Mouse (Mus musculus) neural tube, embryonic 13.5 days (tissue): Measurements from ENCODE around the gene Eras. TPM values are rescaled to one million over a fixed set of nuclear protein-coding genes. Genes with fewer than 3 reads are reported as not detected.

Experiments used
- ATAC-seq: fragments of 200-750 bp; cut with Nextera tagmentation; 2 replicates; pipeline ENCODE4 v1.8.0; 2017; ENCODE audit warnings: low read depth, mild to moderate bottlenecking, moderate TSS enrichment, moderate library complexity
- H3K27ac ChIP-seq: fragments of 300-500 bp; sonication (generic); replicated peaks from 2 replicates; pipeline ENCODE4 v1.5.1; 2015; ENCODE audit warnings: moderate library complexity, mild to moderate bottlenecking, inconsistent platforms
- H3K27me3 ChIP-seq: fragments of 300-500 bp; sonication (generic); 2 replicates; pipeline ENCODE4 v1.6.1; 2015; ENCODE audit warnings: mild to moderate bottlenecking, inconsistent platforms
- H3K36me3 ChIP-seq: fragments of 300-500 bp; sonication (generic); 2 replicates; pipeline ENCODE4 v1.6.1; 2015; ENCODE audit warnings: mild to moderate bottlenecking, inconsistent platforms
- H3K4me1 ChIP-seq: fragments of 300-500 bp; sonication (generic); replicated peaks from 2 replicates; pipeline ENCODE4 v1.6.1; 2015; ENCODE audit warnings: inconsistent platforms
- H3K4me2 ChIP-seq: fragments of 300-500 bp; sonication (generic); 2 replicates; pipeline ENCODE4 v1.6.1; 2015; ENCODE audit warnings: inconsistent platforms, mild to moderate bottlenecking, moderate library complexity
- H3K4me3 ChIP-seq: fragments of 300-500 bp; sonication (generic); 2 replicates; pipeline ENCODE4 v1.5.1; 2015; ENCODE audit warnings: mild to moderate bottlenecking, inconsistent platforms
- H3K9ac ChIP-seq: fragments of 300-500 bp; sonication (generic); 2 replicates; pipeline ENCODE4 v1.6.1; 2015; ENCODE audit warnings: moderate library complexity, mild to moderate bottlenecking, inconsistent platforms
- H3K9me3 ChIP-seq: fragments of 300-500 bp; sonication (generic); 2 replicates; pipeline ENCODE4 v1.6.1; 2016; ENCODE audit warnings: inconsistent platforms
- WGBS: fragments of 180-500 bp; shearing (Covaris S2); methylation state at CpG from one replicate; pipeline ENCODE4 v1.1.7; 2015; 5-methylcytosine and 5-hydroxymethylcytosine counted together
- polyA plus RNA-seq: library from polyadenylated mRNA; unstranded; fragments of >200 nt; fragmentation: Nextera tagmentation; extraction: Ambion mirVana; gene quantifications from 2 replicates; pipeline ENCODE4 v1.2.1, GENCODE M21; 2015

The Eras gene
- polyA plus RNA-seq, result 0.24 TPM in 1 of 2 replicates, not detected in the other

DNA sequence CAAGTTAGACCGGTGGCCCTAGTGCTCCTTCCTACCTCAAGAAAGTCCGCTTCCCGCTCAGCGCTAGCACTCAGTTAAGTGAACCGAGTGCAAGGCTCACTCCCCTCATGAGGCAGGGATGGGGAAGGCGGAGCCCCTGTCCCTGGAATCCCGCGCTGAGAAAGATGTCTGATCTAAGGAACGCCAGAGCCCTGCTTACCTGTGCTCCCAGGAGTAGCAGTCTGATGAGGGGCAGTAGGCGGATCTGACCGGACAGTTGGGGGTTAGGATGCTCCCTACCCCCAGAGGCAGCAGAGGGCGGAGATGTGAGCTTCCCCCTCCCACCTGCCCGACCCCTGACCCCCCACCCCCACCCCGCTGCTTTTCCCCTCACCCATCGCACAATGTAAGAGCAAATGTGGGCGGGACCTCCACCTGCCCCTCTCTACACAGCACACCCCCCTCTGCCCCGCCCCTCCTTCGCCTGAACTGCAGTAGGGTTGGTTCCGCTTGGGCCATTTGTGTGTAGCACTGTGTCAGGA, at the start of gene Eras:
Eras (minus strand) TSS at position 338 of the 521 bp plus-strand sequence.
- no peak within 1 kb of the TSS for H3K9ac ChIP-seq
- H3K4me2 ChIP-seq, result no peak within 1 kb of the TSS
- peaks cover 49% of the 10 kb centered on the region for H3K27me3 ChIP-seq
- 22% methylated on average over 18 of the region's 19 CpGs for WGBS
- peaks cover 36% of the 10 kb centered on the region for H3K36me3 ChIP-seq
- no peak within 1 kb of the TSS for H3K4me3 ChIP-seq
- 0 out of 2 replicates have a peak, but pooled peaks have one; percentile 28 for ATAC-seq
- no peak within 1 kb of the TSS for H3K27ac ChIP-seq
- H3K4me1 ChIP-seq, result peaks cover under 1% of the 10 kb centered on the region; the same call in 1 of the 2 replicates
- H3K9me3 ChIP-seq, result no peaks in the 10 kb centered on the region

DNA sequence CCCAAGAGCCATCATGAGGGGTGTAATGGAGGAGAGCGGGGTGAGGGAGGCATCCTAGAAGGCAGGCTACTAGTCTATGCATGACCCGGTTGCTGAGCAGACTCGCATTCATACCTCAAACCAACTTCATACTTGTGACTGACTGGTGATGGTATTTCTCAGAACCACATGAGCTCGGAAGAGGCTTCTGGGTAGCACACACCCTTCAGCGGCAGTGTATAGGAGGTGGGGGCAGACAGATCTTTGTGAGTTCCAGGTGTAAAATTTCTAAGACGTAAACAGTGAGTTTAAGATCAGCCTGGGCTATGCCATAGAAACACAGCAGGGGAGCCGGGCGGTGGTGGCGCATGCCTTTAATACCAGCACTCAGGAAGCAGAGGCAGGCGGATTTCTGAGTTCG, 49.5 kb upstream of the Eras start, which contains the start of gene Gata1:
Gata1 (minus strand) TSS at position 180 of the 400 bp plus-strand sequence.
- H3K27me3 ChIP-seq, result no peaks in the 10 kb centered on the region
- no peak within 1 kb of the TSS for H3K4me3 ChIP-seq
- H3K36me3 ChIP-seq, result no peaks in the 10 kb centered on the region
- no peak within 1 kb of the TSS for H3K27ac ChIP-seq
- no peaks in the 10 kb centered on the region for H3K9me3 ChIP-seq
- H3K9ac ChIP-seq, result no peak within 1 kb of the TSS
- no peaks in the 10 kb centered on the region for H3K4me1 ChIP-seq
- H3K4me2 ChIP-seq, result no peak within 1 kb of the TSS
- 94% methylated on average over 11 of the region's 11 CpGs for whole genome bisulfite sequencing
- no peak for ATAC-seq

DNA sequence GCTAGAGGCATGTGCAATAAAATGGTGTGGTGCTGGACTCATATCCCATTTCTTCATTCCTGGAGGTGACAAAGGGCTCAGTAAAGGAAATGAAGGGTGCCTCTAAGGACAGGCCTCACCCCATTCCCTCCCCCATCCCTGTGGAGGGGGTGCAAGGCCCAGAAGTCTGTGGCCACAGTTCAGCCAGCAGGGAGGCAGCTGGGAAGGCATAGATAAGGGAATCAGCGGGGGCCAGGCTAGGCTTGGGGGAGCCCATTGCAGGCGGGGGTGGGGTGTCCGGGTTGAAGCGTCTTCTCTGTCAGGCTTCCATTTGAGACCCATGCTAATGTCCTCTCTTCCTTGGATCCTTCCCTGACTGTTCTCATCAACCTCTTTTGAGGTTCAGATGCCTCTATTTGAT, 42.9 kb upstream of the Eras start:
- H3K27ac ChIP-seq, result no peak overlapping the region
- no peak for ATAC-seq
- H3K9ac ChIP-seq, result no peak overlapping the region
- H3K4me1 ChIP-seq, result no peaks in the 10 kb centered on the region
- WGBS, result 63% methylated on average over 4 of the region's 4 CpGs
- H3K4me3 ChIP-seq, result no peak overlapping the region
- no peaks in the 10 kb centered on the region for H3K27me3 ChIP-seq
- no peaks in the 10 kb centered on the region for H3K9me3 ChIP-seq
- no peak overlapping the region for H3K4me2 ChIP-seq
- no peaks in the 10 kb centered on the region for H3K36me3 ChIP-seq

DNA sequence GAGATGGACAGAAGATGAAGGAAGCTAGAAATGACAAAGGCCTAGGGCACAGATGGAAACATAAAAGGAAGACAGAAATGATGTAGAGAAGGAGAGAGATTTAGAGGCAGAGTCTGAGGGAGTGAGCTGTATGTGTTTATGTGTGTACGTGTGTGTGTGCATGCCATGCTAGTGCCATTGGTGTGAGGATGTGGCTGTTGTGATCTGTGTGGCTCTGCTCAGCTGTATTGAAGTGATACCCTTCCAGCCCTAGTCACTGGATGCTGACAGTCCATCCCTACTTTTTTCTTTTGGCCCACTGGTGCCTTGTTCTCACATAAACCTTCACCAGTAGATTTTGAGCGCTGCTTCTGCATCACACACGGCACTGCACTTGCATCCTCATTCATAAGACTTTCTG, 40.5 kb upstream of the Eras start:
- WGBS, result 84% methylated on average over 3 of the region's 3 CpGs
- Histone ChIP-seq H3K9ac (no peak overlapping the region), H3K4me3 (no peak overlapping the region), H3K4me1 (no peaks in the 10 kb centered on the region), H3K4me2 (no peak overlapping the region), H3K9me3 (no peaks in the 10 kb centered on the region), H3K27ac (no peak overlapping the region), H3K36me3 (no peaks in the 10 kb centered on the region), H3K27me3 (no peaks in the 10 kb centered on the region)
- no peak for ATAC-seq

DNA sequence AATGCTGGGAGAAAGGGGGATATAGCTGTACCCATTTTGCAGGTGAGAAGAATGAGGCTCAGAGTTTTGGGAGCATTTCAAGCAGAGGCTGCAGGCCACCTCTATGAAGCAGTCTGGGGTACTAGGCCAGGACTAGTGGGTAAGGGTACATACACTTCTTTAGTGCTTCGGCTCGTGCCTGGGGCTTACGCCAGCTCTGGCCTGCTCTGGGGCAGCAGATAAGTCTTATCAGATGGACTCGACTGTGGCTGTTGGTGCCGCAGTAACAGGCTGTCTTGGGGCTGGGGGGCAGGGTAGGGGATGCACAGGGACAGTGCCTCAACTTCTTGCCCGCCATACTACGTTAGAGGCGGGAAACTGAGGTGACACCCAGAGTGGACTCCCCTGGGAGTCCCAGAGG, 39.8 kb upstream of the Eras start:
- Histone ChIP-seq H3K4me2 (no peak overlapping the region), H3K27me3 (no peaks in the 10 kb centered on the region), H3K9ac (no peak overlapping the region), H3K4me3 (no peak overlapping the region), H3K27ac (no peak overlapping the region), H3K4me1 (no peaks in the 10 kb centered on the region), H3K9me3 (no peaks in the 10 kb centered on the region), H3K36me3 (no peaks in the 10 kb centered on the region)
- ATAC-seq, result no peak
- WGBS, result 84% methylated on average over 8 of the region's 8 CpGs

DNA sequence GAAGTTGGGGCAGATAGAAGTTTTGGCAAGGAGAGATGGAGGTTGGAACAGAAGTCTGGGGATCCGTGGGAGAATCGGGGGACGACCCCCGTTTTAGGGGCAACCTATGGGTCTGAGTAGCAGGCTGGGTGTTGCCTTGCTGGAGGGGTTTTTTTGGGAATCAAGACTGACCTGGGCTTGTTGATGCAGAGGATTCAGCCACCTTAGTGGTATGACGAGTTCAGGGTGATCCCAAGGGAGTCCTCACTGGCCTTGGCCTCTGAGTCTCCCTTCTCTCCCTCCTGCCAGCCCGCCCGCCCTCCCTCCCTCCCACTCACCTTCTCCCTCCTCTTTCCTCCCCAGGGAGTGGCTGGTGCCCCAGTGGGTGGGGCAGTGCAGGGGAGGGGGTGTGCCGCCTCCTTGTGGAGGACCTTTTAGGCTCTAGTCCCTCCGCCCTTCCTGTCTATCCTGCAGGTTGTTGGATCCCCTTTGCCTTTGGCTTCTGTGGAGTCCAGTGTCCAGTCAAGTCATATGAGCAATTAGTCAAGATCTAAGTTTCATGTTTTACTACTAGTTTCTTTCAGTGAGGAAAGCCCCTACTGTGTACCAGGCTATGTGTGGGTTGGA, 39.3 kb upstream of the Eras start:
- H3K4me1 ChIP-seq, result no peaks in the 10 kb centered on the region
- WGBS, result 78% methylated on average over 7 of the region's 9 CpGs
- no peak overlapping the region for H3K4me2 ChIP-seq
- H3K4me3 ChIP-seq, result no peak overlapping the region
- H3K36me3 ChIP-seq, result no peaks in the 10 kb centered on the region
- no peak overlapping the region for H3K9ac ChIP-seq
- H3K9me3 ChIP-seq, result no peaks in the 10 kb centered on the region
- no peaks in the 10 kb centered on the region for H3K27me3 ChIP-seq
- no peak overlapping the region for H3K27ac ChIP-seq
- no peak for ATAC-seq

DNA sequence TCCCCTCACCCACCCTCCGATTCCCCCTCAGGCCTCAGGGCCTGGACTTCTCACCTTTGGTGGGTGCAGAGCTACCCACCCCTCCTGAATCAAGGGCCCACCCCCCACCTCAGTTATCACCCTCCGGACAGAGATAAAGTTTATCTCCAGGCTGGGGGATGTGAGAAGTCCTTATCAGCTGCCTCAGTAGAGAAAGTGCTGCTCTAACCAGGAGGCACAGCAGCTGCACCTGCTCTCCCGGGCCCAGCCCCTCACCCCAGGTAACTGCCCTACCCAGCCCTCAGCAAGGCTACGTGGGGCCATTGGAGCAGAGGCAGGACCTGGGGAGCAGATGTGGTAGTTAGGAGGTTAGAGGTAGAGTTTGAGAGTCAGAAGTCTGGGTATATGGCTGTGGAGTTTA, 37.8 kb upstream of the Eras start:
- no peak overlapping the region for H3K27ac ChIP-seq
- H3K27me3 ChIP-seq, result no peaks in the 10 kb centered on the region
- no peaks in the 10 kb centered on the region for H3K4me1 ChIP-seq
- no peak overlapping the region for H3K4me3 ChIP-seq
- no peaks in the 10 kb centered on the region for H3K9me3 ChIP-seq
- no peak for ATAC-seq
- H3K9ac ChIP-seq, result no peak overlapping the region
- WGBS, result 68% methylated on average over 4 of the region's 4 CpGs
- H3K4me2 ChIP-seq, result no peak overlapping the region
- no peaks in the 10 kb centered on the region for H3K36me3 ChIP-seq

DNA sequence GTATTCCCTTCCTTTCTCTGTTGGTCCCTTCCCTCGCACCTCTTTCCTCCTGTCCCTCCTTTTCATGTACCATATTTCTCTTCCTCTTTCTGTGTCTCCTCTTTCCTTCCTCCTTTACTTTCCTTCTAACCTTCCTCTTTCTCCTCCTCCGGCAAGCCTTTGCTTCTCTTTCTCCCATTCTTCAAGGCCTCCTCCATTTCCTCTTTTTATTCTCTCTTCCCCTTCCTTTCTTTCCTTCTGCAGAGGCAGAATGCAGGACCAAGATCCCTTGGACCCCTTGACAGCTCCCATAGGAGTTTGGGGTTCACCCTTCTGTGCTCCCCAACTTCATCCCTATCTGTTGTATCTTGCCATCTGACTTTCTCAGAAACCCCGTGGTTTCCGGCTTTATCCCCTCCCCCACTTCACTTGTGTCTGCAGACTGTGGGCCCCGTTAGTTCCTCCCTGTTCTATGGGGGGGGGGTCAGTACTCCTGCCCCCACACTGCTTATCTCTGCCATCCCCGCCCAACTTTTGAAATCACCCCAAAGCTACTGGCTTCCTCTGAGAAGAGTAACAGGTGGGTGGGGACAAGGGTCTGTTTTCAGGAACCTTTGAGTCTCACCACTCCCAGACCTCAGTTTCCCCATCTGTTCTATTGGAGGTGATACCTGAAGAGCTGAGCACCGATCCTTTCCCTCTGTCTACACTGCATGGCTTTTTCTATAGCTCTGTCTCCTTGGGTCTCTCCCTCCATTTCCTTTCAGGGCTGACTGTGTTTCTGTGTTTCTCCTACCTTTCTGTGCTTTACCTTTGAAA, 35.6 kb upstream of the Eras start:
- Histone ChIP-seq H3K4me1 (no peaks in the 10 kb centered on the region), H3K9ac (no peak overlapping the region), H3K36me3 (no peaks in the 10 kb centered on the region), H3K4me3 (no peak overlapping the region), H3K9me3 (no peaks in the 10 kb centered on the region), H3K27me3 (no peaks in the 10 kb centered on the region), H3K27ac (no peak overlapping the region), H3K4me2 (no peak overlapping the region)
- 81% methylated on average over 7 of the region's 7 CpGs for WGBS
- ATAC-seq, result no peak

DNA sequence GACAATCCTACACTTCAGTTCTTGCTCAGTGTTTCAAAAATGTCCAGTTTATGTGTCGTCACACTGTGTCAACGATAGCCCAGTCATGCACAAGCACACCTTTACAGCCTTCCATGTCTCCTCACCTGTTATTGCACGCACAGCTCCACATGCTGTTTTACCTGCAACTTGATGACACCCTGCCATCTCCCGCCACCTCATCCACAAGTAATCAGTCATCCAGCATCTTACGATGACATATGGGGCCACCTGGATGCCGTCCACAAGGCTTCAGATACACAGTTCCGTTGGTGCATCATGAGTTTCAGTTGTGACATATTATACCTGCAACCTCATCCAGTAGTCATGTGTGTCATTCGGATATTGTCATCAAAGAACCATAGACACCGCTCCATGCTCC, 30.5 kb upstream of the Eras start:
- H3K36me3 ChIP-seq, result no peaks in the 10 kb centered on the region
- 93% methylated on average over 9 of the region's 9 CpGs for WGBS
- H3K4me2 ChIP-seq, result no peak overlapping the region
- no peaks in the 10 kb centered on the region for H3K9me3 ChIP-seq
- no peaks in the 10 kb centered on the region for H3K4me1 ChIP-seq
- no peak for ATAC-seq
- no peak overlapping the region for H3K9ac ChIP-seq
- no peak overlapping the region for H3K4me3 ChIP-seq
- H3K27me3 ChIP-seq, result no peaks in the 10 kb centered on the region
- H3K27ac ChIP-seq, result no peak overlapping the region

DNA sequence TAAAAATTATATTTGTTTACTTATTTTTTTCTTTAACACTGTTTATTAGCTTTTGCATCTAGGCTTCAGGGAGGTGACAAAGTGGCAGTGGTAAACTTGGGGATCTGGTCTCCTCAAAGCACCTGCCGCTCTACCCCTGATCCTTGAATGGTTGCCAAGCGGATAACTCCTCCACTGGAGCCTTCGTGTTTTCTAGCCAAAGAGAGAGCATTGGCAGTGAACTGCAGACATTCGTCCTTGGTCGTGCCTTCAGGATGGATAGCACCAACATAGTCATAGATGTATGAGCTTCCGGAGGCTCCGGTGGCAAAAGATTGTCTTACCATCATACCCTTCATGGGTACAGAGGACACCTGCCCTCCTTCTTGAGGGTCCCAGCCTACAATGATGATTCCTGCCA, 21.7 kb upstream of the Eras start:
- Histone ChIP-seq H3K4me2 (no peak overlapping the region), H3K9ac (no peak overlapping the region), H3K27ac (no peak overlapping the region), H3K27me3 (no peaks in the 10 kb centered on the region), H3K4me1 (no peaks in the 10 kb centered on the region), H3K9me3 (no peaks in the 10 kb centered on the region), H3K36me3 (no peaks in the 10 kb centered on the region), H3K4me3 (no peak overlapping the region)
- no peak for ATAC-seq
- WGBS, result 90% methylated on average over 7 of the region's 7 CpGs

DNA sequence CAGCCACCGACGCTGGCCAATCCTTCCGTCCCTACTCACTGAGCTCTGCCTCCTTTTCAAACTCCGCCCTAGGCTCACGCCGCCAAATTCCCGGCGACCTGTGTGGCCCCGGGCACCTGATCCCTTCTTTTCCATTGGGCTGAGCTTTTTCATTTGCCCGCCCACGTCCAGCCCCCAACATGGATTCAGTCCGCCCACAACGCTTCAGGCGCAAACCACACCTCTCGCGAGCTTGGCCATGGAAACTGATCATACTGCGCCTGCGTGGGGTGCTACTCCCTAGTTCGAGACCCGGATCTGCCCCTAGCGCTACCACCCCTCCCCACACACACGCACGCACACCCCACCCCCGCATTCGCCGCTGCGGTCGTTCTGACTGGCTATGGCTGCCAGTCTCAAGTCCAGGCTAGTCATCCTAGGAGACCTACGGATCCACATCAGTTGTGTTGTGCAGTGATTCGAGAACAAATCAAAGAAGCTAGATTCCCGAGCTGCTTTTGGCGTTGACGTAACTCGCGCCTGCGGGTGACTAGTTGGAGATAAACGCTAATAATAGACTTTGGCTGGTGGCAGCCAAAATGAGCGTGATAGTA, 19.6 kb upstream of the Eras start:
- Histone ChIP-seq H3K36me3 (0 out of 2 replicates have a peak, but pooled peaks cover 3% of the 10 kb centered on the region), H3K4me1 (no peaks in the 10 kb centered on the region), H3K27me3 (no peaks in the 10 kb centered on the region), H3K27ac (peak overlapping the region; percentile 49; the same call in 1 of the 2 replicates), H3K4me2 (peak overlapping the region; percentile 52), H3K9ac (peak overlapping the region; percentile 60), H3K4me3 (peak overlapping the region; percentile 48), H3K9me3 (no peaks in the 10 kb centered on the region)
- WGBS, result 18% methylated on average over 38 of the region's 38 CpGs
- peak; percentile 99 for ATAC-seq
